Mouse (Mus musculus) ES-Bruce4 (cell line): Measurements from ENCODE around the gene Ccdc93.

Experiments
- CTCF ChIP-seq: IDR thresholded peaks from one replicate; pipeline ENCODE4 v1.8.1; 2011; ENCODE audit warnings: low read depth, low read length
- EP300 ChIP-seq: IDR thresholded peaks from 2 replicates; pipeline ENCODE4 v1.6.1; 2011; ENCODE audit warnings: low read depth, low read length; ENCODE audit not compliant: insufficient read depth
- POLR2A ChIP-seq: IDR thresholded peaks from one replicate; pipeline ENCODE4 v1.8.1; 2011; ENCODE audit warnings: low read length; ENCODE audit not compliant: insufficient read depth

GRCm38 (mm10) chr1:121451009-121451408 lies 20.2 kb downstream of the Ccdc93 start:
- TF ChIP-seq CTCF (no peak), EP300 (no peak), POLR2A (no peak)
